In the genomic region with DNA sequence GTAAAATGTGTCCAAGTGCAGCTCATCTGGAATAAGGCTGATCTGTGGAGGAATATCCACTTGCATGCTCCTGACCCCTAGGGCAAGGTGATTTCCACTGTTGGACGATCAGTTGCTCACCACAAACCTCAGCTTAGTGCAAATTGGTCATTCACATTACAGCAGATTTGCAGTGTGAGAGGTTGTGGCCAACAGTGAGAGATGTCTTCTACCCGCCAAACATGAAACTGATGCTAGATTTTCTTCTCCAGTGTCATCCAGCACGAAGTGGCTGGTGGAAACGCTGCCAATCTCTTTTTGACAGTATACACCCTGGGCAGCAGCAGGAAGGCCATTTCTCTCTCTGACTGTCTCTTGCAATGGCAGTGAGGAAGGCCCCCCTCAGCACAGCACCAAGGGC, we compare ENCODE assay signal across 8 mouse cellular contexts. TPM values are rescaled to one million over a fixed set of nuclear protein-coding genes. Genes with fewer than 3 reads are reported as not detected.
DNase-seq lines count a peak whose midpoint lies in the region; ATAC-seq and TF ChIP-seq lines count a peak whose summit lies in the region.

No protein-coding gene starts in this region.

- no peak for TF ChIP-seq POLR2A in MEL (IDR thresholded peaks at IDR 0.05; ENCODE audit: control insufficient read depth in 1 of 2, insufficient read depth in 1 of 2, low read depth in 1 of 2, low read length in 2 of 2, poor library complexity in 1 of 2)

- no peak for DNase-seq in hindbrain, embryonic 10.5 days (ENCODE audit: low spot score)
- DNase-seq in hindbrain, embryonic 11.5 days (ENCODE audit: low spot score): no peak
- no peak for DNase-seq in MEL (ENCODE audit: low read depth, low spot score)
- DNase-seq in forebrain, embryonic 11.5 days (ENCODE audit: low spot score): no peak
- no peak for DNase-seq in retina, embryonic 14.5 days (ENCODE audit: low spot score)
- DNase-seq in layer of hippocampus, adult 8-10 months (ENCODE audit: low spot score in 2 of 2): no peak
- no peak for DNase-seq in urinary bladder, postnatal 10 days (ENCODE audit: low spot score)

- no peak for TF ChIP-seq RAD21 in MEL (IDR thresholded peaks at IDR 0.05; ENCODE audit: low read depth, low read length)

- H3K36me3 ChIP-seq in hindbrain, embryonic 10.5 days: peaks cover 25% of the 10 kb centered on the region
- H3K36me3 ChIP-seq in hindbrain, embryonic 11.5 days (ENCODE audit: control insufficient read depth, insufficient read depth, low read length): no peaks in the 10 kb centered on the region
- H3K36me3 ChIP-seq in MEL (ENCODE audit: control insufficient read depth in 1 of 2, insufficient read depth in 2 of 2, low read length in 2 of 2): peaks cover 0 to 15% of the 10 kb centered on the region in 2 experiments; a peak in 2 of 4 replicates
- no peaks in the 10 kb centered on the region for H3K36me3 ChIP-seq in forebrain, embryonic 11.5 days (ENCODE audit: control insufficient read depth, insufficient read depth, low read length)
- H3K36me3 ChIP-seq in liver, embryonic 12.5 days: peaks cover 16% of the 10 kb centered on the region

- TF ChIP-seq EP300 in MEL (IDR thresholded peaks at IDR 0.05; ENCODE audit: low read depth in 1 of 2, low read length in 2 of 2): no peak

- H3K79me2 ChIP-seq in MEL (ENCODE audit: control insufficient read depth, insufficient read depth, low read length, poor library complexity): peaks cover 18% of the 10 kb centered on the region

- peaks cover 32% of the 10 kb centered on the region for H3K4me1 ChIP-seq in hindbrain, embryonic 10.5 days (replicated peaks)
- H3K4me1 ChIP-seq in hindbrain, embryonic 11.5 days (replicated peaks; ENCODE audit: control insufficient read depth, insufficient read depth, low read length): 0 out of 2 replicates have a peak, but pooled peaks cover 4% of the 10 kb centered on the region
- H3K4me1 ChIP-seq in MEL (ENCODE audit: control insufficient read depth in 1 of 2, insufficient read depth in 2 of 2, low read length in 2 of 2): peaks cover 8 to 23% of the 10 kb centered on the region in 2 experiments; a peak in 3 of 4 replicates
- H3K4me1 ChIP-seq in forebrain, embryonic 11.5 days (replicated peaks; ENCODE audit: control insufficient read depth, insufficient read depth, low read length): peaks cover 4% of the 10 kb centered on the region; the same call in 1 of the 2 replicates
- peaks cover 78% of the 10 kb centered on the region for H3K4me1 ChIP-seq in liver, embryonic 12.5 days

- H3K4me2 ChIP-seq in hindbrain, embryonic 11.5 days (replicated peaks; ENCODE audit: low read depth, low read length): no peak overlapping the region
- no peak overlapping the region for H3K4me2 ChIP-seq in forebrain, embryonic 11.5 days (ENCODE audit: low read depth, low read length, severe bottlenecking)
- H3K4me2 ChIP-seq in liver, embryonic 12.5 days: peak overlapping the region; percentile 85

- TF ChIP-seq CTCF in MEL (IDR thresholded peaks at IDR 0.05 in 2 of 3, conservative IDR thresholded peaks at IDR 0.05 in 1 of 3; ENCODE audit: control insufficient read depth in 1 of 3, insufficient read depth in 1 of 3, low read depth in 2 of 3, low read length in 3 of 3, poor library complexity in 1 of 3, severe bottlenecking in 1 of 3): no peak

- no peak overlapping the region for H3K9ac ChIP-seq in hindbrain, embryonic 11.5 days (ENCODE audit: low read depth, low read length)
- H3K9ac ChIP-seq in MEL (ENCODE audit: control insufficient read depth, low read depth, low read length, poor library complexity, severe bottlenecking): peak overlapping the region; percentile 88; the same call in 1 of the 2 replicates
- H3K9ac ChIP-seq in forebrain, embryonic 11.5 days (ENCODE audit: low read length): peak overlapping the region; percentile 2; the same call in 1 of the 2 replicates
- H3K9ac ChIP-seq in liver, embryonic 12.5 days: peak overlapping the region; percentile 98

- H3K27ac ChIP-seq in hindbrain, embryonic 10.5 days: peak overlapping the region; percentile 100
- no peak overlapping the region for H3K27ac ChIP-seq in hindbrain, embryonic 11.5 days (ENCODE audit: low read depth, low read length)
- no peak overlapping the region for H3K27ac ChIP-seq in MEL (ENCODE audit: control insufficient read depth, low read depth, low read length)
- peak overlapping the region; percentile 25; the same call in 1 of the 2 replicates for H3K27ac ChIP-seq in forebrain, embryonic 11.5 days (ENCODE audit: low read depth, low read length)
- H3K27ac ChIP-seq in liver, embryonic 12.5 days: peak overlapping the region; percentile 96

- H3K27me3 ChIP-seq in hindbrain, embryonic 10.5 days (ENCODE audit: insufficient read depth, poor library complexity, severe bottlenecking): no peaks in the 10 kb centered on the region
- no peaks in the 10 kb centered on the region for H3K27me3 ChIP-seq in hindbrain, embryonic 11.5 days (ENCODE audit: control insufficient read depth, insufficient read depth, low read length)
- no peaks in the 10 kb centered on the region for H3K27me3 ChIP-seq in MEL (ENCODE audit: control insufficient read depth in 1 of 2, insufficient read depth in 2 of 2, low read length in 2 of 2)
- no peaks in the 10 kb centered on the region for H3K27me3 ChIP-seq in forebrain, embryonic 11.5 days (ENCODE audit: control insufficient read depth, insufficient read depth, low read length)
- no peaks in the 10 kb centered on the region for H3K27me3 ChIP-seq in liver, embryonic 12.5 days (replicated peaks)

- WGBS in hindbrain, embryonic 10.5 days: 82% methylated on average over 4 of the region's 4 CpGs
- 78% methylated on average over 4 of the region's 4 CpGs for WGBS in hindbrain, embryonic 11.5 days
- 91% methylated on average over 4 of the region's 4 CpGs for whole genome bisulfite sequencing in forebrain, embryonic 11.5 days
- 69% methylated on average over 4 of the region's 4 CpGs for WGBS in liver, embryonic 12.5 days (ENCODE audit: insufficient replicate concordance)

- no peak for ATAC-seq in hindbrain, embryonic 11.5 days (ENCODE audit: low FRiP score)
- no peak for ATAC-seq in forebrain, embryonic 11.5 days (replicated peaks; ENCODE audit: low FRiP score)
- no peak for ATAC-seq in liver, embryonic 12.5 days

- no peaks in the 10 kb centered on the region for H3K9me3 ChIP-seq in hindbrain, embryonic 10.5 days
- H3K9me3 ChIP-seq in hindbrain, embryonic 11.5 days (ENCODE audit: control insufficient read depth, low read length): no peaks in the 10 kb centered on the region
- H3K9me3 ChIP-seq in MEL (replicated peaks; ENCODE audit: insufficient read depth, low read length): no peaks in the 10 kb centered on the region
- no peaks in the 10 kb centered on the region for H3K9me3 ChIP-seq in forebrain, embryonic 11.5 days (ENCODE audit: control insufficient read depth, low read length)
- no peaks in the 10 kb centered on the region for H3K9me3 ChIP-seq in liver, embryonic 12.5 days (replicated peaks)

- H3K4me3 ChIP-seq in hindbrain, embryonic 10.5 days: peak overlapping the region; percentile 81; the same call in 1 of the 2 replicates
- H3K4me3 ChIP-seq in hindbrain, embryonic 11.5 days (ENCODE audit: low read depth, low read length): no peak overlapping the region
- H3K4me3 ChIP-seq in MEL (ENCODE audit: control insufficient read depth in 1 of 2, insufficient read depth in 1 of 2, low read depth in 2 of 2, low read length in 2 of 2): peak overlapping the region in 1 of 2 experiments; percentile 79; a peak in 2 of 4 replicates
- H3K4me3 ChIP-seq in forebrain, embryonic 11.5 days (ENCODE audit: low read depth, low read length): no peak overlapping the region
- peak overlapping the region; percentile 97; the same call in 1 of the 2 replicates for H3K4me3 ChIP-seq in liver, embryonic 12.5 days

TF ChIP-seq in MEL, 35 proteins besides CTCF, POLR2A, EP300 and RAD21 (continues in another document):
- TF ChIP-seq TAL1 (IDR thresholded peaks at IDR 0.05; ENCODE audit: low read length): no peak
- no peak for TF ChIP-seq ZNF384 (IDR thresholded peaks at IDR 0.05; ENCODE audit: low read depth, low read length)
- TF ChIP-seq ZKSCAN1 (IDR thresholded peaks at IDR 0.05; ENCODE audit: low read depth, low read length): no peak
- no peak for TF ChIP-seq USF1 (IDR thresholded peaks at IDR 0.05; ENCODE audit: low read depth, low read length)
- TF ChIP-seq POLR2AphosphoS5 (IDR thresholded peaks at IDR 0.05; ENCODE audit: borderline replicate concordance, low read depth, low read length): no peak
- no peak for TF ChIP-seq ZMIZ1 (IDR thresholded peaks at IDR 0.05; ENCODE audit: low read depth, low read length)
- TF ChIP-seq ELF1 (IDR thresholded peaks at IDR 0.05; ENCODE audit: low read depth, low read length): no peak
- no peak for TF ChIP-seq E2F4 (IDR thresholded peaks at IDR 0.05; ENCODE audit: borderline replicate concordance, low read depth, low read length)
- TF ChIP-seq MEF2A (IDR thresholded peaks at IDR 0.05; ENCODE audit: extremely low read depth, insufficient replicate concordance, low read depth, low read length, poor library complexity, severe bottlenecking): no peak
- no peak for TF ChIP-seq RCOR1 (IDR thresholded peaks at IDR 0.05; ENCODE audit: low read depth, low read length)
- no peak for TF ChIP-seq MAZ (IDR thresholded peaks at IDR 0.05; ENCODE audit: low read depth, low read length)
- no peak for TF ChIP-seq GATA1 (IDR thresholded peaks at IDR 0.05; ENCODE audit: low read depth, low read length)

RNA-seq across cellular contexts. Expression of gene Klhdc2, which starts 0.8 kb away (rescaled TPM):
- 204 and 207 TPM in 2 replicates for polyA plus RNA-seq in hindbrain, embryonic 10.5 days (2016; fragmentation: Nextera tagmentation; extraction: Ambion mirVana)
- polyA plus RNA-seq in hindbrain, embryonic 11.5 days (2014; fragmentation: Nextera tagmentation; extraction: Ambion mirVana): 267 and 269 TPM in 2 replicates
- 50.2 and 51.7 TPM in 2 replicates for total RNA-seq in MEL (2012; rRNA removed)
- 100 to 1,000 TPM in 1 of 2 experiments, 10 to 100 TPM in 1; 48.5 to 154 TPM for polyA plus RNA-seq in MEL (2012; ENCODE audit: insufficient read depth in 1 of 2, insufficient read length in 2 of 2, low read depth in 1 of 2, low replicate concordance in 2 of 2, missing spikeins in 1 of 2)
- 237 and 242 TPM in 2 replicates for polyA plus RNA-seq in forebrain, embryonic 11.5 days (2014; fragmentation: Nextera tagmentation; extraction: Ambion mirVana)
- polyA plus RNA-seq in liver, embryonic 12.5 days (2016; fragmentation: Nextera tagmentation; extraction: Ambion mirVana): 122 and 123 TPM in 2 replicates
- total RNA-seq in layer of hippocampus, adult 8-10 months (2022): 100 to 1,000 TPM; 121 to 127 (median 123) TPM

RNA-seq across cellular contexts. Expression of gene Klhdc1, which starts 54.7 kb away (rescaled TPM):
- polyA plus RNA-seq in hindbrain, embryonic 10.5 days (2016; fragmentation: Nextera tagmentation; extraction: Ambion mirVana): 1.9 and 2.5 TPM in 2 replicates
- 2.9 and 4.5 TPM in 2 replicates for polyA plus RNA-seq in hindbrain, embryonic 11.5 days (2014; fragmentation: Nextera tagmentation; extraction: Ambion mirVana)
- 0.23 and 0.26 TPM in 2 replicates for total RNA-seq in MEL (2012; rRNA removed)
- polyA plus RNA-seq in MEL (2012; ENCODE audit: insufficient read depth in 1 of 2, insufficient read length in 2 of 2, low read depth in 1 of 2, low replicate concordance in 2 of 2, missing spikeins in 1 of 2): 1 to 10 TPM in 1 of 2 experiments, not detected in 1; 1.1 TPM
- 3.1 and 3.8 TPM in 2 replicates for polyA plus RNA-seq in forebrain, embryonic 11.5 days (2014; fragmentation: Nextera tagmentation; extraction: Ambion mirVana)
- polyA plus RNA-seq in liver, embryonic 12.5 days (2016; fragmentation: Nextera tagmentation; extraction: Ambion mirVana): 5.0 and 5.4 TPM in 2 replicates
- 10 to 100 TPM; 16.0 to 24.5 (median 17.5) TPM for total RNA-seq in layer of hippocampus, adult 8-10 months (2022)

Comparison
In these comparisons a context has a peak if more than half of its experiments do, and no peak if none do; other contexts are left out.
1. H3K27ac ChIP-seq: peak in hindbrain, embryonic 10.5 days (single experiment), forebrain, embryonic 11.5 days (single experiment) and liver, embryonic 12.5 days (single experiment); none in hindbrain, embryonic 11.5 days (single experiment) and MEL (single experiment).
2. H3K4me3 ChIP-seq: peak in hindbrain, embryonic 10.5 days (single experiment) and liver, embryonic 12.5 days (single experiment); none in hindbrain, embryonic 11.5 days (single experiment) and forebrain, embryonic 11.5 days (single experiment).